Mouse (Mus musculus): Measurements from ENCODE around the gene Shmt1. TPM values are rescaled to one million over a fixed set of nuclear protein-coding genes. Genes with fewer than 3 reads are reported as not detected.

Shmt1 gene
- polyA plus RNA-seq, 1 experiment from 2014 or later: 49.9 TPM

DNA sequence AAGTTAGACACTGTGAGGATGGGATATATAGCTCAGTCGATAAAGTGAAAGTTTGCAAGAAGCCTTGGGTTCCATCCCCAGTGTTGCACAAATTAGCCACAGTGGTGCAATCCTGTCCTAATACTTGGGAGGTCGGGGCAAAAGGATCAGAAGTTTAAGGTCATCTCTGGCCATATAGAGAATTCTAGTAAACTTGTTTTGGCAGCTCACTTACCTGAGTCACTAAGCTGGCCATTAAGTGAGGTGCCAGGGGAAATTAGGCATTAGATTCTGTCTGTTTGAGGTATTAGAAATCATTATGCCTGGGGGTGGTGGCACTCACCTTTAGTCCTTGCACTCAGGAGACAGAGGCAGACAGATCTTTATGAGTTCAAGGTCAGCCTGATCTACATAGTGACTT, 12.3 kb upstream of the Shmt1 start:
- no peaks in the 10 kb centered on the region for H3K4me1 ChIP-seq
- H3K27ac ChIP-seq: no peak overlapping the region
- no peak overlapping the region for H3K4me2 ChIP-seq
- WGBS: 80% methylated on average over 2 of the region's 2 CpGs
- H3K36me3 ChIP-seq (replicated peaks): no peaks in the 10 kb centered on the region
- H3K27me3 ChIP-seq: peaks cover 6% of the 10 kb centered on the region; the same call in 1 of the 2 replicates
- ATAC-seq (ENCODE audit: low FRiP score): no peak
- no peaks in the 10 kb centered on the region for H3K9me3 ChIP-seq
- H3K9ac ChIP-seq: no peak overlapping the region
- no peak overlapping the region for H3K4me3 ChIP-seq (replicated peaks)

DNA sequence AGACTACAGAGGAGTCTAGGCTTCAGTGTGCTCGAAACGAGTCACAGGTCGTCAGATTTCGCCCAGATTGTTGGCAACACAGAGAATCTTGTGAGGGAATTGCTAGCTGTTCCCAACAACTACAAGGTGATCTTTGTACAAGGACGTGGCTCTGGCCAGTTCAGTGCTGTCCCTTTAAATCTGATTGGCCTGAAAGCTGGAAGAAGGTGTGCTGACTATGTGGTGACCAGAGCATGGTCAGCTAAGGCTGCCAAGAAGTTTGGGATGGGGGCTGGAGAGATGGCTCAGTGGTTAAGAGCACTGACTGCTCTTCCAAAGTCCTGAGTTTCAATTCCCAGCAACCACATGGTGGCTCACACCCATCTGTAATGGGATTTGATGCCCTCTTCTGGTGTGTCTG, 4.9 kb upstream of the Shmt1 start:
- Histone ChIP-seq H3K4me2 (no peak overlapping the region), H3K4me3 (replicated peaks) (no peak overlapping the region), H3K27me3 (no peaks in the 10 kb centered on the region), H3K4me1 (no peaks in the 10 kb centered on the region), H3K27ac (no peak overlapping the region), H3K9me3 (no peaks in the 10 kb centered on the region), H3K9ac (no peak overlapping the region), H3K36me3 (replicated peaks) (no peaks in the 10 kb centered on the region)
- 68% methylated on average over 5 of the region's 5 CpGs for WGBS
- ATAC-seq (ENCODE audit: low FRiP score): no peak

DNA sequence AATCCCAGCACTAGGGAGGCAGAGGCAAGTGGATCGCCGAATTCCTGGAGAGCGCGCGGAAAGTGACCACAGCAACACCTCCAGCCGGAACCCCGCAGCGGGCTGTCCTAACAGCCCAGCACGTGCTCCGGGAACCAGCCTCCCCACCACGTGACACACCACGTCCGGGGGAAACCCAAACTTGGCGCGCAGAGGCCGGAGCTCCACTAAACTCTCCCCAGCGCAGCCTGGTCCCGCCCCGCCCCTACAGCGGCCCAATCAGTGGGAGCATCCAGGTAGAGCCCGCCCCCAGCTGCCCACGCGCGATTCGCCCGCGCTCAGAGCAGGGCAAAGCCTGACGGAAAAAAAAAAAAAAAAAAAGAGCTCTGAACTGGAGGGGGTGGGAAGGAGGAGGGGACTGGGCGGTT, 461 bp downstream of the Shmt1 start:
- no peaks in the 10 kb centered on the region for H3K27me3 ChIP-seq
- peak overlapping the region; percentile 49 for H3K4me3 ChIP-seq (replicated peaks)
- H3K27ac ChIP-seq: no peak overlapping the region
- 0% methylated on average over 29 of the region's 29 CpGs for WGBS
- H3K36me3 ChIP-seq (replicated peaks): no peaks in the 10 kb centered on the region
- peak; percentile 100 for ATAC-seq (ENCODE audit: low FRiP score)
- peaks cover 26% of the 10 kb centered on the region for H3K4me1 ChIP-seq
- H3K4me2 ChIP-seq: peak overlapping the region; percentile 77
- H3K9me3 ChIP-seq: no peaks in the 10 kb centered on the region
- H3K9ac ChIP-seq: peak overlapping the region; percentile 38; the same call in 1 of the 2 replicates

DNA sequence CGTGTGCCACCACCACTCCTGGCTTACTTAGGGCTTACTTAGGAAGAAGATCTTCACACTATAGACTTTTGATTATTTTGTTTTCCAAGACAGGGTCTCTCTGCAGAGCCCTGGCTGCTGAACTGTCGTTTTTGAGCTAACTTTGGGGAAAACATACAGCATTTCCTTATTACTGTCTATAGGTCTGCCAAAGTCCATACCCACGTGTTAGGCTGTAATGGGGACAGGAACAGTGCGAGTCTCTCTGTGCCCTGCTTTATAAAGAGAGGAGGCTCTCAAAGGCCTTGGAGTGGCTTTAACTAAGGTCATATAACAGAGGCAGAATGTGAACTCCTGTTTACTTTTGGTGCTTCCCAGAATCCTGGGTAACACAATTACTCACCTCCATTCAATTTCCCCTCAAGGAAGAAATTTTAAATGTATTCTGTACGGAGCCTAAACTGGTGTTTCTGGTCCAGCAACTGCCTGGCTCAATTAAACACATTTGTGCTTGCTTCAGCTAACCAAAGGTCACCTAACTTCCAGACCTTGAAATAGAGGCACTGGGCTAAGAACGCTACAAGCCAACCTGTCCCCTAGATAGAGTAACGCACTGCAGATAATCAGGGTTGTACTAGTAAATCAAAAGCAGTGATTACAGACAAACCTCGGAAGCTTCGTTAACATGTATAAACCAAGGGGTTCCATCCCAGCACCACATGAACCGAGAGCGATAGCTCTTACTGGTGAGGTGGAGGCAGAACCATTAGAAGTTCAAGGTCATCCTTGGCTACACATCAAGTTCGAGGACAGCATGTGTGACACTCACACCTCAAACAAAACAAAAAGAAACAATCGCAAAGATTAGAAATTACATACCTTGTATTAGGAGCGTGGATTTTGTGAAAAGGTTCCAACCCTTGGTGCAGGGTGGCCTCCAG, 1.2 kb downstream of the Shmt1 start:
- Histone ChIP-seq H3K27me3 (no peaks in the 10 kb centered on the region), H3K4me2 (peak overlapping the region; percentile 77), H3K9ac (peak overlapping the region; percentile 38; the same call in 1 of the 2 replicates), H3K9me3 (no peaks in the 10 kb centered on the region), H3K27ac (no peak overlapping the region), H3K36me3 (replicated peaks) (no peaks in the 10 kb centered on the region), H3K4me1 (peaks cover 26% of the 10 kb centered on the region), H3K4me3 (replicated peaks) (peak overlapping the region; percentile 49)
- WGBS: 15% methylated on average over 14 of the region's 14 CpGs
- no peak for ATAC-seq (ENCODE audit: low FRiP score)

DNA sequence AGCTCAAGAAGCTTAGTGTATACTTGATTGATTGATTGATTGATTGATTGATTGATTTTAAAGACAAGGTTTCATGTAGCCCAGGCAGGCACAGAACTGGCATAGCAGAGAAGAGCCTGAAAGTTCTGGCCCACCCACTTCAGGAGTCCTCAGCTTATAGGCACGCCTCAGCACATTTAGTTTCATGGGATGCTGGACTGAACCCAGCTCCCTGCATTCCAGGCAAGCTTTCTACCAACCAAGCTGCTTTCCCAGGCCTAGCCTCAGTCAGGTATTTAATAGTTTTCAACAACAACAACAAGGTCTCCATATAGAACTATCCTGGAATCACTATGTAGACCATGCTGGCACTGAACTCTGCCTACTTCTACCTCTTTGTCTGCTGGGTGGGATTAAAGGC, 2.0 kb downstream of the Shmt1 start:
- no peaks in the 10 kb centered on the region for H3K27me3 ChIP-seq
- no peaks in the 10 kb centered on the region for H3K36me3 ChIP-seq (replicated peaks)
- no peak for ATAC-seq (ENCODE audit: low FRiP score)
- H3K9ac ChIP-seq: peak overlapping the region; percentile 38; the same call in 1 of the 2 replicates
- peak overlapping the region; percentile 77 for H3K4me2 ChIP-seq
- H3K9me3 ChIP-seq: no peaks in the 10 kb centered on the region
- peaks cover 26% of the 10 kb centered on the region for H3K4me1 ChIP-seq
- WGBS: 71% methylated on average over 1 of the region's 1 CpGs
- no peak overlapping the region for H3K27ac ChIP-seq
- H3K4me3 ChIP-seq (replicated peaks): peak overlapping the region; percentile 49

DNA sequence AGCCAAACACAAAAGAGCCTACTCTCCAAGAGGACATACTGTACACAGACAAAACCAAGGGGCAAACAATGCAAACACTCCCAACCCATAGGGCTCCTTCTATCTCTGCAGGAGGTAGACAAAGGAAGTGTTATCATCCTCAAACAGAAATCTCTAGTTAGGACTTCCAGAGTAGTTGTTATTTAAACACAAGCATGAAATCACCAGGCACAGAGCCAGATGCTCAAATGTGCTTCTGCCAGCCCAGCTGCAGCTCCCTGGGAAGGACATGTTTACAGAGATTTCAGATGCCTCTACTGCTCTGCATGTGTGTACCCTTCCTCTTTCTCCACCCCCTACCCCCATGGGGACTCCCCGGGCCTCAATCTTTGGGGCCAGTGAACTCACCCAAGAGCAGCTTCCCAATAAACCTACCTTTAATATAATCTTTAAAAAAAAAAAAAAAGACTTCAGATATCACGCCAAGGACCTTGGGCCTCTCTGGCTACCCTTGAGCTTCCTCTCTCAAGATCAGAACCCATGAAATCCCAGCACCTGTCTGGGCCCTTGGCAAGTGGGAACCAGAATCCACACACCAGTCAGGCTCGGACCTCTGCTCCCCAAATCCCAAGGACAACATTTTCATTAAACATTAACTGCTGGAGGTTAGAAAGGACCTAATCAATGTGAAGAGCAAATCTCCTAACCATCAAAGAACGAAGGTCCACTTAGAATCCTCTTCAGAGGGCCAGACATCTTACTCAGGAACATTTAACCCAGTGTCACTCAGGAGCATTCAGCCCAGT, 3.0 kb downstream of the Shmt1 start:
- H3K9ac ChIP-seq: no peak overlapping the region
- no peak overlapping the region for H3K27ac ChIP-seq
- peaks cover 26% of the 10 kb centered on the region for H3K4me1 ChIP-seq
- 83% methylated on average over 4 of the region's 4 CpGs for WGBS
- no peaks in the 10 kb centered on the region for H3K9me3 ChIP-seq
- no peaks in the 10 kb centered on the region for H3K27me3 ChIP-seq
- H3K4me2 ChIP-seq: peak overlapping the region; percentile 77; the same call in 1 of the 2 replicates
- ATAC-seq (ENCODE audit: low FRiP score): no peak
- peaks cover 4% of the 10 kb centered on the region for H3K36me3 ChIP-seq (replicated peaks)
- no peak overlapping the region; the same call in 1 of the 2 replicates for H3K4me3 ChIP-seq (replicated peaks)

DNA sequence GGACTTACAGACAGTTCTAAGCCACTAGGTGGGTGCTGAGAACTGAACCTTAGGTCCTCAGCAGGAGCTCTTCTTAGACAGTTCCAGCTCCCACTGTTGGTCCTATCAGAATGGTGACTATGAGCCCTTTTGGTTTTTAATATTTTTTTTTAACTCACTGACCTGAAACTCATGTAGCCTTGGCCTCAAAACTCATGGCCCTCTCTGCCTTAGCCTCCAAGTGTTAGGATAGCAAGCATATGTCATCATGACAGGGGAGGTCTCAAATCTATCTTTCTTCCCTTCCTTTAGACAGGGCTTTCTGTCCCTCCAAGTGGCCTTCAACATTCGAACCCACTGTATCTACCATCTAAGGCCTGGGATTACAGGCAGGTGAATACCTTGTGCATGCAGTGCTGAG, 10.6 kb downstream of the Shmt1 start:
- no peak overlapping the region for H3K27ac ChIP-seq
- no peak overlapping the region for H3K4me2 ChIP-seq
- H3K9ac ChIP-seq: no peak overlapping the region
- H3K4me3 ChIP-seq (replicated peaks): no peak overlapping the region
- WGBS: 88% methylated on average over 1 of the region's 1 CpGs
- H3K9me3 ChIP-seq: no peaks in the 10 kb centered on the region
- H3K36me3 ChIP-seq (replicated peaks): peaks cover 61% of the 10 kb centered on the region
- H3K27me3 ChIP-seq: no peaks in the 10 kb centered on the region
- H3K4me1 ChIP-seq: no peaks in the 10 kb centered on the region
- no peak for ATAC-seq (ENCODE audit: low FRiP score)

DNA sequence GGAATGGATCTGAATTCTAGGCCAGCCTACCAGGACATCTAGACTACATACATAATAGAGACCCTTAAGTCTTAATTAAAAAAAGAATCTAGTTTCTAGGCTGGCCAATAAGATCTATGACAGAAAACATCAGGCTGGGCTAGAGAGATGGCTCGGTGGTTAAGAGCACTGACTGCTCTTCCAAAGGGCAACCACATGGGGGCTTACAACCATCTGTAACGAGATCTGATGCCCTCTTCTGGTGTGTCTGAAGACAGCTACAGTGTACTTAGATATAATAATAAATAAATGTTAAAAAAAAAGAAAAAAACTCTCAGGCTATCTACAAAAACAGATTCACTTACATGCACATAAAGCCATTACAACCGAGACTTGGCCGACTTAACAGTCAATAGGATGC, 11.5 kb downstream of the Shmt1 start:
- no peak for ATAC-seq (ENCODE audit: low FRiP score)
- 85% methylated on average over 4 of the region's 4 CpGs for WGBS
- H3K4me1 ChIP-seq: no peaks in the 10 kb centered on the region
- no peaks in the 10 kb centered on the region for H3K9me3 ChIP-seq
- no peaks in the 10 kb centered on the region for H3K27me3 ChIP-seq
- no peak overlapping the region for H3K9ac ChIP-seq
- H3K4me2 ChIP-seq: no peak overlapping the region
- H3K4me3 ChIP-seq (replicated peaks): no peak overlapping the region
- peaks cover 63% of the 10 kb centered on the region for H3K36me3 ChIP-seq (replicated peaks)
- no peak overlapping the region for H3K27ac ChIP-seq

DNA sequence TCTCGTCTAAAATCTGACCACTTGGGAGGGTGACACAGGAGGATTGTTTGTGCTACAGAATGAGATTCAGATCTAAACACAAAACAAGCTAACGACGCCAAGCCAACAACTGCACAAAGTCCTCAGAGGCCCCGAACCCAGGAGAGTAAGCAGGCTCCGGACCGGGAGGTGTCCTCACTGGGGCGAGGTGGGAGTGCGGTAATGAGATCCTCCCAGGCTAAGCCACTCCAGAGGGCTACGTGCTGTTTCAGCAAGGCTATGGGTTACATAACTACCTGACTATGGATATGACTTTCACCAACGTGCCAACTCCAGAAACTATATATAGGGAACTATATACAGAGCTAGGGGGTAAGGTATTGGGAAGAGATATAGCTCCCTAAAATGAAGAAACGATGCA, 15.2 kb downstream of the Shmt1 start:
- no peaks in the 10 kb centered on the region for H3K4me1 ChIP-seq
- H3K27me3 ChIP-seq: no peaks in the 10 kb centered on the region
- 91% methylated on average over 11 of the region's 11 CpGs for WGBS
- no peaks in the 10 kb centered on the region for H3K9me3 ChIP-seq
- no peak for ATAC-seq (ENCODE audit: low FRiP score)
- H3K36me3 ChIP-seq (replicated peaks): peaks cover 79% of the 10 kb centered on the region
- no peak overlapping the region for H3K9ac ChIP-seq
- no peak overlapping the region for H3K27ac ChIP-seq
- H3K4me3 ChIP-seq (replicated peaks): no peak overlapping the region
- no peak overlapping the region for H3K4me2 ChIP-seq

DNA sequence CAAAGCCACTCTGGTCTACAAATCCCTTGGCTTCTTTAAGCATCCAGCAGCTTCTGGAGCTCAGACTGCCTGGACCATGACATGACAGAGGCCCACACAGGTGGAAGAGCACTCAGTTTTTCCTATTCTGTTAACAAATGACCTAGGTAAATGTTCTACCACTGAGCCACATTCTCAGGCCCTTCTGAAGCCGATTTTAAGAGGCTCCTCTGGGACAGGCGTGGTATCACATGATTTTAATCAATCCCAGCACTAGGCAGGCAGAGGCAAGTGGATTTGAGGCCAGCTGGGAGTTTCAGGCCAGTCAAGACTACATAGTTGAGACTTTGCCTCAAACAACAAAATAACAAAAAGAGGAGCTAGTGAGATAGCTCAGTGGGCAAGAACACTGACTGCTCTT, 21.0 kb downstream of the Shmt1 start:
- Histone ChIP-seq H3K36me3 (replicated peaks) (peaks cover 76% of the 10 kb centered on the region), H3K27ac (no peak overlapping the region), H3K4me1 (no peaks in the 10 kb centered on the region; the same call in 1 of the 2 replicates), H3K4me3 (replicated peaks) (no peak overlapping the region), H3K9ac (no peak overlapping the region), H3K9me3 (no peaks in the 10 kb centered on the region), H3K4me2 (no peak overlapping the region), H3K27me3 (no peaks in the 10 kb centered on the region)
- no peak for ATAC-seq (ENCODE audit: low FRiP score)
- WGBS: 88% methylated on average over 2 of the region's 2 CpGs

DNA sequence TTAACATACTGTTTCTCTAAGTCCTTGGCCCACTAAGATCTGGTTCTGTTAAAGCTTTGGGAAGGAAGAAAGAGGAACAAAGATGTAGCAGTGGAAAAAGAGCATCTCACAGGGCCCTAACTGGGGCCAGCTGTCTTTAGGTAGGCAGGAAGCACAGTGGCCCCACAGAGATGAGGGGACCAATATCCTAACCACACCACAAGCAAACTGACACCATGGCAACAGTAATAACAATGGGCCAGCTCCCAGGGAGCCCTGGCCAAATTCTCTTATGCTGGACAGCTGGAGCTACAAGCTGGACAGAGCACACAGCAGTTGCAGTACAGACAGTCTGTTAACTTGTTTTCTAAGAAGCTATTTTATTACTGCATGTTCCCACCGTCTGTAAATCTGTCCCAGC, 23.9 kb downstream of the Shmt1 start:
- no peak overlapping the region for H3K4me3 ChIP-seq (replicated peaks)
- H3K27me3 ChIP-seq: no peaks in the 10 kb centered on the region
- no peaks in the 10 kb centered on the region for H3K9me3 ChIP-seq
- WGBS: 59% methylated on average over 1 of the region's 1 CpGs
- no peaks in the 10 kb centered on the region; the same call in 1 of the 2 replicates for H3K4me1 ChIP-seq
- no peak overlapping the region for H3K27ac ChIP-seq
- H3K4me2 ChIP-seq: no peak overlapping the region
- H3K9ac ChIP-seq: no peak overlapping the region
- no peak for ATAC-seq (ENCODE audit: low FRiP score)
- H3K36me3 ChIP-seq (replicated peaks): peaks cover 84% of the 10 kb centered on the region

DNA sequence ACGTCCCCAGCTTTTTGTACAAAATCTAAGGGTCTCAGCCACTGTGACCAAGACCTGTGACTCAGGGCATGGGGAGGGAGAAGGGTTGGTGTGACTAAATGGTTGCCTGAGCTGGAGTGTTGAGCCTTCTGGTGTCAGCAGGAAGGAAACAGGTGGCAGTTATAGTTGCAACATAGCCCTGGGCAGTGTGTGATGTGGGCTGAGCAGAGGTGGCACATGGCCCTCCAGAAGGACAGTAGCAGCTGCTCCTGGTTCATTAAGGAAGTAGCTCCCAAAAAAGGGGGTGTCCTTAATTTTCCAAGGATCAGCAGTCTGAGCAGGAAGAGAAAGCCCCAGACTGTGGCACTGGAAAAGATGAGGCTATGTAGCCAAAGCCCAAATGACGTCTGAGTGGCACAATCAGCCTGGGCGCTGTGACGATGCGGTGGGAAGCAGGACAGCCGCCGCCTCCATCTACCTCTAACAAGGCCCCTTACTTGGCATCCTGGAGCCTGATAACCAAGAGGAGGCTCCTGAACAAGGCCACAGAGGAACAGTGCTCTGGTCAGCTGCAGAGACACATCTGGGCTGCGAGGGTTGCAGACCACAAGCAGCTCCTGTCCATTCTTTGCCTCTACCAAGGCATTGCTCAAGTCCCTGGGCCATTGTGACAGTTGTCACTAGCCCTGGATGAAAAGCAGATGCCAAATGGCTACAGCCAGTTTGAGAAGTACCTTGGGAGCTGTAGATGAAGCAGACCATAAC, 27.2 kb downstream of the Shmt1 start:
- H3K4me1 ChIP-seq: peaks cover 32% of the 10 kb centered on the region
- H3K4me3 ChIP-seq (replicated peaks): no peak overlapping the region
- no peak overlapping the region for H3K4me2 ChIP-seq
- no peak overlapping the region for H3K27ac ChIP-seq
- H3K36me3 ChIP-seq (replicated peaks): peaks cover 90% of the 10 kb centered on the region
- no peaks in the 10 kb centered on the region for H3K27me3 ChIP-seq
- H3K9ac ChIP-seq: no peak overlapping the region
- 91% methylated on average over 8 of the region's 8 CpGs for WGBS
- ATAC-seq (ENCODE audit: low FRiP score): no peak
- no peaks in the 10 kb centered on the region for H3K9me3 ChIP-seq

Data from forebrain, embryonic 12.5 days (tissue).